Mouse (Mus musculus) heart, embryonic 15.5 days (tissue): ENCODE data around the gene Otub1. TPM values are rescaled to one million over a fixed set of nuclear protein-coding genes. Genes with fewer than 3 reads are reported as not detected.

Experiments
- ATAC-seq: fragments of 200-750 bp; cut with Nextera tagmentation; replicated peaks from 2 replicates; pipeline ENCODE4 v1.8.0; 2017; ENCODE audit warnings: low read depth, moderate TSS enrichment; ENCODE audit not compliant: insufficient number of reproducible peaks, insufficient read depth, low FRiP score
- H3K27ac ChIP-seq: fragments of 300-500 bp; sonication (generic); 2 replicates; pipeline ENCODE4 v1.5.1; 2015; ENCODE audit warnings: mild to moderate bottlenecking, inconsistent platforms
- H3K27me3 ChIP-seq: fragments of 300-500 bp; sonication (generic); 2 replicates; pipeline ENCODE4 v1.6.1; 2015; ENCODE audit warnings: inconsistent platforms
- H3K36me3 ChIP-seq: fragments of 300-500 bp; sonication (generic); 2 replicates; pipeline ENCODE4 v1.6.1; 2015; ENCODE audit warnings: mild to moderate bottlenecking, inconsistent platforms
- H3K4me1 ChIP-seq: fragments of 300-500 bp; sonication (generic); replicated peaks from 2 replicates; pipeline ENCODE4 v1.6.1; 2015; ENCODE audit warnings: inconsistent platforms
- H3K4me2 ChIP-seq: fragments of 300-500 bp; sonication (generic); 2 replicates; pipeline ENCODE4 v1.6.1; 2015; ENCODE audit warnings: inconsistent platforms, mild to moderate bottlenecking, moderate library complexity
- H3K4me3 ChIP-seq: fragments of 300-500 bp; sonication (generic); 2 replicates; pipeline ENCODE4 v1.5.1; 2015; ENCODE audit warnings: mild to moderate bottlenecking, inconsistent platforms
- H3K9ac ChIP-seq: fragments of 300-500 bp; sonication (generic); 2 replicates; pipeline ENCODE4 v1.6.1; 2015; ENCODE audit warnings: mild to moderate bottlenecking, inconsistent platforms
- H3K9me3 ChIP-seq: fragments of 300-500 bp; sonication (generic); replicated peaks from 2 replicates; pipeline ENCODE4 v1.6.1; 2016; ENCODE audit warnings: inconsistent platforms
- WGBS: fragments of 180-500 bp; shearing (Covaris S2); methylation state at CpG from one replicate; pipeline ENCODE4 v1.1.7; 2015; ENCODE audit warnings: mixed read lengths; 5-methylcytosine and 5-hydroxymethylcytosine counted together
- polyA plus RNA-seq: library from polyadenylated mRNA; unstranded; fragments of >200 nt; fragmentation: Nextera tagmentation; extraction: Ambion mirVana; gene quantifications from 2 replicates; pipeline ENCODE4 v1.2.1, GENCODE M21; 2015

Otub1 gene
- polyA plus RNA-seq, 1 experiment from 2014 or later: 122 TPM

GRCm38 (mm10) chr19:7205326-7205725, 790 bp downstream of the Otub1 start:
- peaks cover 31% of the 10 kb centered on the region for H3K36me3 ChIP-seq
- no peaks in the 10 kb centered on the region for H3K9me3 ChIP-seq
- H3K4me2 ChIP-seq: peak overlapping the region; percentile 69
- ATAC-seq: no peak
- H3K4me3 ChIP-seq: peak overlapping the region; percentile 66
- H3K27ac ChIP-seq: peak overlapping the region; percentile 96
- H3K4me1 ChIP-seq: peaks cover 33% of the 10 kb centered on the region
- 19% methylated on average over 7 of the region's 7 CpGs for WGBS
- H3K27me3 ChIP-seq: no peaks in the 10 kb centered on the region
- H3K9ac ChIP-seq: peak overlapping the region; percentile 78

GRCm38 (mm10) chr19:7204898-7205297, 1.2 kb downstream of the Otub1 start:
- ATAC-seq: no peak
- Histone ChIP-seq H3K4me3 (peak overlapping the region; percentile 66), H3K4me1 (peaks cover 33% of the 10 kb centered on the region), H3K36me3 (peaks cover 35% of the 10 kb centered on the region), H3K9me3 (no peaks in the 10 kb centered on the region), H3K27me3 (no peaks in the 10 kb centered on the region), H3K27ac (peak overlapping the region; percentile 96), H3K4me2 (peak overlapping the region; percentile 69), H3K9ac (peak overlapping the region; percentile 78)
- 47% methylated on average over 2 of the region's 2 CpGs for WGBS

GRCm38 (mm10) chr19:7200427-7200826, 5.7 kb downstream of the Otub1 start:
- Histone ChIP-seq H3K27ac (no peak overlapping the region), H3K27me3 (no peaks in the 10 kb centered on the region), H3K4me3 (no peak overlapping the region), H3K9ac (no peak overlapping the region), H3K36me3 (peaks cover 60% of the 10 kb centered on the region), H3K4me1 (peaks cover 46% of the 10 kb centered on the region), H3K4me2 (no peak overlapping the region), H3K9me3 (no peaks in the 10 kb centered on the region)
- WGBS: 52% methylated on average over 1 of the region's 1 CpGs
- ATAC-seq: no peak

- Histone ChIP-seq H3K4me3 (no peak overlapping the region), H3K27me3 (no peaks in the 10 kb centered on the region), H3K36me3 (peaks cover 59% of the 10 kb centered on the region), H3K27ac (no peak overlapping the region), H3K9me3 (no peaks in the 10 kb centered on the region), H3K9ac (no peak overlapping the region), H3K4me2 (no peak overlapping the region), H3K4me1 (peaks cover 32% of the 10 kb centered on the region)
- ATAC-seq: no peak
- WGBS: 91% methylated on average over 13 of the region's 13 CpGs
Measured at GRCm38 (mm10) chr19:7199089-7199488, 7.0 kb downstream of the Otub1 start.

GRCm38 (mm10) chr19:7197445-7197844, 8.7 kb downstream of the Otub1 start:
- Histone ChIP-seq H3K4me3 (no peak overlapping the region), H3K9ac (no peak overlapping the region), H3K4me1 (peaks cover 26% of the 10 kb centered on the region), H3K4me2 (no peak overlapping the region), H3K9me3 (no peaks in the 10 kb centered on the region), H3K27me3 (no peaks in the 10 kb centered on the region), H3K36me3 (peaks cover 43% of the 10 kb centered on the region), H3K27ac (no peak overlapping the region)
- 0 out of 2 replicates have a peak, but pooled peaks have one; percentile 1 for ATAC-seq
- WGBS: 82% methylated on average over 9 of the region's 9 CpGs

GRCm38 (mm10) chr19:7196741-7197270, 9.3 kb downstream of the Otub1 start:
- Histone ChIP-seq H3K4me3 (peak overlapping the region; percentile 13; the same call in 1 of the 2 replicates), H3K9ac (peak overlapping the region; percentile 22), H3K36me3 (peaks cover 40% of the 10 kb centered on the region), H3K4me1 (peaks cover 22% of the 10 kb centered on the region), H3K27me3 (no peaks in the 10 kb centered on the region), H3K4me2 (peak overlapping the region; percentile 35), H3K27ac (peak overlapping the region; percentile 47; the same call in 1 of the 2 replicates), H3K9me3 (no peaks in the 10 kb centered on the region)
- peak; percentile 44 for ATAC-seq
- 22% methylated on average over 17 of the region's 17 CpGs for WGBS

- Histone ChIP-seq H3K9ac (peak overlapping the region; percentile 22; the same call in 1 of the 2 replicates), H3K27ac (peak overlapping the region; percentile 47; the same call in 1 of the 2 replicates), H3K4me3 (peak overlapping the region; percentile 13; the same call in 1 of the 2 replicates), H3K9me3 (no peaks in the 10 kb centered on the region), H3K4me2 (peak overlapping the region; percentile 35), H3K27me3 (no peaks in the 10 kb centered on the region), H3K4me1 (peaks cover 20% of the 10 kb centered on the region), H3K36me3 (peaks cover 35% of the 10 kb centered on the region)
- WGBS: 12% methylated on average over 33 of the region's 33 CpGs
- 0 out of 2 replicates have a peak, but pooled peaks have one; percentile 20 for ATAC-seq
Measured at GRCm38 (mm10) chr19:7195900-7196728, 10.0 kb downstream of the Otub1 start.

- peaks cover 1% of the 10 kb centered on the region; the same call in 1 of the 2 replicates for H3K36me3 ChIP-seq
- H3K27me3 ChIP-seq: 0 out of 2 replicates have a peak, but pooled peaks cover 6% of the 10 kb centered on the region
- H3K9ac ChIP-seq: no peak overlapping the region
- 71% methylated on average over 2 of the region's 2 CpGs for WGBS
- ATAC-seq: no peak
- H3K9me3 ChIP-seq: no peaks in the 10 kb centered on the region
- no peak overlapping the region for H3K27ac ChIP-seq
- H3K4me2 ChIP-seq: no peak overlapping the region
- H3K4me3 ChIP-seq: no peak overlapping the region
- peaks cover 16% of the 10 kb centered on the region for H3K4me1 ChIP-seq
Measured at GRCm38 (mm10) chr19:7192561-7192967, 13.6 kb downstream of the Otub1 start.

- H3K9me3 ChIP-seq: no peaks in the 10 kb centered on the region
- no peak for ATAC-seq
- H3K9ac ChIP-seq: no peak overlapping the region
- 41% methylated on average over 6 of the region's 6 CpGs for WGBS
- no peak overlapping the region for H3K27ac ChIP-seq
- H3K4me2 ChIP-seq: no peak overlapping the region
- no peak overlapping the region for H3K4me3 ChIP-seq
- peaks cover 14% of the 10 kb centered on the region; the same call in 1 of the 2 replicates for H3K27me3 ChIP-seq
- no peaks in the 10 kb centered on the region for H3K36me3 ChIP-seq
- peaks cover 9% of the 10 kb centered on the region for H3K4me1 ChIP-seq
Measured at GRCm38 (mm10) chr19:7191639-7192038, 14.5 kb downstream of the Otub1 start.

- peaks cover 3% of the 10 kb centered on the region for H3K4me1 ChIP-seq
- H3K27ac ChIP-seq: no peak overlapping the region
- H3K36me3 ChIP-seq: no peaks in the 10 kb centered on the region
- no peak for ATAC-seq
- peaks cover 19% of the 10 kb centered on the region for H3K27me3 ChIP-seq
- 62% methylated on average over 5 of the region's 5 CpGs for WGBS
- no peaks in the 10 kb centered on the region for H3K9me3 ChIP-seq
- no peak overlapping the region for H3K4me3 ChIP-seq
- H3K9ac ChIP-seq: no peak overlapping the region
- H3K4me2 ChIP-seq: no peak overlapping the region
Measured at GRCm38 (mm10) chr19:7190986-7191385, 15.1 kb downstream of the Otub1 start.

- no peak overlapping the region for H3K4me2 ChIP-seq
- no peaks in the 10 kb centered on the region for H3K36me3 ChIP-seq
- H3K9ac ChIP-seq: no peak overlapping the region
- H3K27ac ChIP-seq: no peak overlapping the region
- H3K9me3 ChIP-seq: no peaks in the 10 kb centered on the region
- 67% methylated on average over 4 of the region's 4 CpGs for WGBS
- no peak for ATAC-seq
- peaks cover 5% of the 10 kb centered on the region; the same call in 1 of the 2 replicates for H3K4me1 ChIP-seq
- H3K27me3 ChIP-seq: peaks cover 36% of the 10 kb centered on the region
- no peak overlapping the region for H3K4me3 ChIP-seq
Measured at GRCm38 (mm10) chr19:7189026-7189425, 17.1 kb downstream of the Otub1 start.
